In the genomic region with DNA sequence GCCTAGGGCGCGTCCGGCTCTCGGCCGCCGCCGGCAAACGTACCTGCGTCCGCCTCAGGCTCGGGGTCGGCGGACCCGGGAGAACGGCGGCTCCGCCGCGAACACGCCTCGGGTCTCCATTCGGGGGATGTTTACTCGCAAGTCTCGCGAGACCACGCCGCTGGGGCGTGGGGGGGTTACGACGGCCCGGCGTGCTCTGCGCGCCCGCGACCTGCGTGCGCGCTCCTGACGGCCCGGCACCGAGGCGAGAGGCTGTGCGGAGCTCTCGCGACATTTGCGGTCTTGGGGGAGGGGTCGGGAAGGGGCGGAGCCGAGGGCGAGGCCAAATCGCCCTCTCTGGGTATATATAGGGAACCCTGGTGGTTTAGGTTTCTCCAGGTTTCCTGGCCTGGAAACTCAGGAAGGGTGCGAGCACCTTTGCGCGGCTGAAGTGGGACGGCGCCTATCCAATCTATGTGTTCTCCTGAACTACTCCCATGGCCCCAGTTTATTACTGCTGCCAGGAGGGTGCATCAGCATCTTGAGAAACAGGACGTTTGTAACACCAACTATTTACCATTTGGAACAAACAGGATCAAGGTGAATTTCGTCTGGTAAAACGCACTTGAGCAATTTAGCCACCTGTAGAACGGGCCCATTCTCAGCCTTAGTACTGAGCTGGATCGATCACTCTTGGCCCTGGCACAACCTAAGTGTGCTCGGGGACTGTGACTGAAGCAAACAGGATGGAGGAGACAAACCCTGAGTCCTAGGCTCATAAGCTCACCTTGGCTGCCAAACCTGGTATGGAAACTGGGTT, we compare ENCODE assay signal across 1 mouse cellular context.
A peak's percentile ranks its signal among the peaks of the same experiment; 100 is the strongest.
TF ChIP-seq lines count a peak whose summit lies in the region.

A gene (minus strand): TSS at position 133 of the 799 bp plus-strand sequence.

TF ChIP-seq in CH12.LX, 34 proteins besides CTCF, POLR2A, EP300 and RAD21 (continued from another document):
- peak; percentile 97 for TF ChIP-seq NELFE (IDR thresholded peaks at IDR 0.05; ENCODE audit: low read depth, low read length)
- peak; percentile 80 for TF ChIP-seq MXI1 (IDR thresholded peaks at IDR 0.05; ENCODE audit: low read depth, low read length)
- TF ChIP-seq IRF4 (IDR thresholded peaks at IDR 0.05; ENCODE audit: low read depth, low read length) = peak; percentile 49
- no peak; the same call in 1 of the 2 replicates for TF ChIP-seq MYC (IDR thresholded peaks at IDR 0.05; ENCODE audit: low read depth, low read length)
- peak; percentile 54; the same call in 1 of the 2 replicates for TF ChIP-seq KAT2A (IDR thresholded peaks at IDR 0.05; ENCODE audit: insufficient replicate concordance, low read length)
- TF ChIP-seq TCF12 (IDR thresholded peaks at IDR 0.05; ENCODE audit: low read depth, low read length) = peak; percentile 44
- no peak for TF ChIP-seq ZNF384 (IDR thresholded peaks at IDR 0.05; ENCODE audit: low read depth, low read length)
- 0 out of 2 replicates have a peak, but pooled peaks have one; percentile 46 for TF ChIP-seq RCOR1 (conservative IDR thresholded peaks at IDR 0.05; ENCODE audit: low read depth, low read length)
- 0 out of 2 replicates have a peak, but pooled peaks have one; percentile 9 for TF ChIP-seq ELF1 (IDR thresholded peaks at IDR 0.05; ENCODE audit: low read depth, low read length)
- peak; percentile 46; the same call in 1 of the 2 replicates for TF ChIP-seq MAX (IDR thresholded peaks at IDR 0.05; ENCODE audit: low read length)
- no peak for TF ChIP-seq ZKSCAN1 (IDR thresholded peaks at IDR 0.05; ENCODE audit: borderline replicate concordance, low read depth, low read length)
- TF ChIP-seq MAZ (IDR thresholded peaks at IDR 0.05; ENCODE audit: low read depth, low read length) = peak; percentile 73
- TF ChIP-seq E2F4 (IDR thresholded peaks at IDR 0.05; ENCODE audit: insufficient replicate concordance, low read depth, low read length) = no peak
- TF ChIP-seq TBP (conservative IDR thresholded peaks at IDR 0.05; ENCODE audit: low read depth, low read length) = peak; percentile 98
- TF ChIP-seq UBTF (IDR thresholded peaks at IDR 0.05; ENCODE audit: low read depth, low read length) = 0 out of 2 replicates have a peak, but pooled peaks have one; percentile 62
- TF ChIP-seq POLR2AphosphoS2 (IDR thresholded peaks at IDR 0.05; ENCODE audit: low read depth, low read length) = 0 out of 2 replicates have a peak, but pooled peaks have one; percentile 53
- peak; percentile 81 for TF ChIP-seq SIN3A (IDR thresholded peaks at IDR 0.05; ENCODE audit: low read length)
TF ChIP-seq in CH12.LX: peak in this region for 16.
